ENCODE assay signal across 14 mouse cellular contexts in the genomic region with DNA sequence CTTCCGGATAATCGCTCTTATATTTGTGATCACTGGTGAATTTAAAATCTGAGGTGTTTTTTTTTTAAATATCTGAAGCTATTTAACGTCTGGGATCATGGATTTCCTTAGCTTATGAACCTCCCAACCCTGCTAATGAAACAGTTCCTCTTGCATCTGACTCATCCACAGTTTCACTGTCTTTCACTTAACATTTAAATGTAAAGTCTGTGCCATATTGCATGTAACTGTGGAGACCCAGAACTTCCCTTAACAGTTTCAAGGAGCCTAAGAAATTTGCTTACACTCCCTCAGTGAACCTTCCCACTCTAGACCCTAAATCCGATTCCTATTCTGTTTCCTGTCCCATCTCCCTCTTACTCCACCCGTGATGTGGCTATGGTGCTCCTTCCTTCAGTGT.
"Had no signal": no experiment of that assay in that cellular context is flagged by ENCODE, and none has a peak within 500 bp of the region (broad histone marks: within the 10 kb centered on the region; RNA-seq: fewer than 3 reads in every experiment).

No protein-coding gene starts in this region.

- H3K36me3 ChIP-seq: midbrain, embryonic 13.5 days; neural tube, embryonic 15.5 days had no signal

- DNase-seq: kidney, adult 18-20 months; kidney, postnatal 14 days; lung, embryonic 14.5 days; lung, postnatal 10 days; lung, postnatal 4 days; thymus, adult 2 months; thymus, postnatal 25 days had no signal

- H3K4me3 ChIP-seq: kidney, embryonic 15.5 days; limb, embryonic 15.5 days; liver, embryonic 12.5 days; midbrain, embryonic 13.5 days; myocyte; neural tube, embryonic 15.5 days had no signal

- H3K9ac ChIP-seq: kidney, embryonic 15.5 days; limb, embryonic 15.5 days; liver, embryonic 12.5 days; lung, embryonic 14.5 days; midbrain, embryonic 13.5 days; neural tube, embryonic 15.5 days had no signal

- H3K27me3 ChIP-seq: kidney, embryonic 15.5 days; limb, embryonic 15.5 days; liver, embryonic 12.5 days; midbrain, embryonic 13.5 days; neural tube, embryonic 15.5 days had no signal

- H3K27ac ChIP-seq: kidney, embryonic 15.5 days; limb, embryonic 15.5 days; liver, embryonic 12.5 days; midbrain, embryonic 13.5 days; neural tube, embryonic 15.5 days; stomach, postnatal 0 days had no signal

- H3K9me3 ChIP-seq: kidney, embryonic 15.5 days; limb, embryonic 15.5 days; liver, embryonic 12.5 days; midbrain, embryonic 13.5 days; neural tube, embryonic 15.5 days had no signal

- H3K4me2 ChIP-seq: kidney, embryonic 15.5 days; limb, embryonic 15.5 days; liver, embryonic 12.5 days; lung, embryonic 14.5 days; midbrain, embryonic 13.5 days; neural tube, embryonic 15.5 days had no signal

- ATAC-seq: liver, embryonic 12.5 days; midbrain, embryonic 13.5 days had no signal

- H3K4me1 ChIP-seq: kidney, embryonic 15.5 days; limb, embryonic 15.5 days; liver, embryonic 12.5 days; midbrain, embryonic 13.5 days; neural tube, embryonic 15.5 days had no signal
